Mouse (Mus musculus): Measurements from ENCODE around the gene Arfgap2.

Arfgap2 gene

DNA sequence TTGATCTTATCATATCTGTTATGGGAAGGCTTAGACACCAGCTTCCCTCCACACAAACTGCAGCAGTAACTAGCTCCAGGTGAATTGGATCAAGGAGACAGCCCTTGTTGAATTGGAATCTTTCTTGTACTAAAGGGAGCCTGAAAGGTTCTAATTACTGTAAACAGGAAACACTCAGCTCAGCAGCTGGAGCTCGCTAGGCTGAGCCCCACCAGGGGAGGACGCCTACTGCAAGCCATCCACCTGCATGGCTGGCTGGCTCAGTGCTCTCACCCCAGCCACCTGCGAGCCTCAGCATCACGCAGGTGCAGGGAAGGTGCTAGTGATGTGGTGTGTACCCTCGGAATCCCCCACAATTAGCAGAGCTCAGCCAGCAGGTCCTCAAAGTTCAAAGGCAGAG, 43.9 kb downstream of the Arfgap2 start:
- no peak for DNase-seq (ENCODE audit: low spot score in 2 of 2)

- DNase-seq (ENCODE audit: low spot score in 2 of 2), result no peak
Measured at GRCm38 (mm10) chr2:91309546-91309945, 44.8 kb downstream of the Arfgap2 start.

DNA sequence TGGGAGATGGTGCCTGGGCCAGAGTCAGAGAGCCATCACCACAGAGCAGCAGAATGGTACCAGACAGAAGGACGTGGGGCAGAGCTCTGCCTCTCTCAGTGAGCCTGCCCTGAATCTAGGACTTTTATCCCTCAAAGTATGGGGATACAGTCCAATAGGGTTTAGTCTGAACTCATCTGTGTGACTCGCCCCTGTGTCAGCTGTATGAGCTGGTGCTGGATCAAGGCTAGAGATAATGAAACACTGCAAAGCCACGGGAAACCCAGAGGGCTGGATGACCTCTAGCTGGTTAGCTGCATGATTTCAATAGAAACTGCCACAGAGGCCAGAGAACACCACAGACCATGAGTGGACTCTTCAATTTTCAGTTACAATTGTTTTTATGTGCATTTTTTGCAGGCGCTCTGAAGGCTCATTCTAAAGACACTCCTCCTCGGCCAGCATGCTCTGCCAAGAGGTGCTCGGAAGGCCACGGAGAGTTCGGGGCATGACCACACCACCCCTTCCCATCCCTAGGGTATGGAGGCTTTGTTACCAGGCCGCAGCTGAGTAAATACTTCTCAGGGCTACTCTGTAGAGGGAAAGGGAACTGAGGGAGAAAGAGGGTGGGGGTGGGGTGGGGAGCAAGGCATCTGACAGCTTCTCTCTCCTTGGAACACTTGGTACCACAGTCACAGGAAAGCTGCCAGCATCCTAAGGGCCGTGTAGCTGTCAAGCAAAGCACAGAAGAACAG, 48.0 kb downstream of the Arfgap2 start:
- no peak for DNase-seq (ENCODE audit: low spot score in 2 of 2)

DNA sequence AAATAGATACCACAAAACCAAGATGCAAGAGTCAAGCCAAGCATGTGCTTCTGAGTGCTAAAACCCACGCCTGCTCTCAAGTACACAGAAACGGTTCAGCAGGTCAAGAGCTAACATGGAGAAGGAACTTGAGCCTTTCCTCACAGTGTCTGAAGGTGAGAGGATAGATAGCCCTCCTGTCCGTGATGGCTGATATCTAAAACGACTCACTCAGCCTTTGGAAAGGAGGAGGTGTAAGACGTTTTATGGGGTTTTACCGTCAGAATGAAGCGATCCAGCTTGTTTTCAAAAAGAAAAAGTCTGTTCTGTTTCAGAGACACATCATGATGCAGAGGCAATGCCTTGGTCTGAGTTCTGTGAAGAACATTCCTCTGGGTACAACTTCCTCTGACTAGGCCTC, 49.4 kb downstream of the Arfgap2 start:
- no peak for DNase-seq (ENCODE audit: low spot score in 2 of 2)

DNA sequence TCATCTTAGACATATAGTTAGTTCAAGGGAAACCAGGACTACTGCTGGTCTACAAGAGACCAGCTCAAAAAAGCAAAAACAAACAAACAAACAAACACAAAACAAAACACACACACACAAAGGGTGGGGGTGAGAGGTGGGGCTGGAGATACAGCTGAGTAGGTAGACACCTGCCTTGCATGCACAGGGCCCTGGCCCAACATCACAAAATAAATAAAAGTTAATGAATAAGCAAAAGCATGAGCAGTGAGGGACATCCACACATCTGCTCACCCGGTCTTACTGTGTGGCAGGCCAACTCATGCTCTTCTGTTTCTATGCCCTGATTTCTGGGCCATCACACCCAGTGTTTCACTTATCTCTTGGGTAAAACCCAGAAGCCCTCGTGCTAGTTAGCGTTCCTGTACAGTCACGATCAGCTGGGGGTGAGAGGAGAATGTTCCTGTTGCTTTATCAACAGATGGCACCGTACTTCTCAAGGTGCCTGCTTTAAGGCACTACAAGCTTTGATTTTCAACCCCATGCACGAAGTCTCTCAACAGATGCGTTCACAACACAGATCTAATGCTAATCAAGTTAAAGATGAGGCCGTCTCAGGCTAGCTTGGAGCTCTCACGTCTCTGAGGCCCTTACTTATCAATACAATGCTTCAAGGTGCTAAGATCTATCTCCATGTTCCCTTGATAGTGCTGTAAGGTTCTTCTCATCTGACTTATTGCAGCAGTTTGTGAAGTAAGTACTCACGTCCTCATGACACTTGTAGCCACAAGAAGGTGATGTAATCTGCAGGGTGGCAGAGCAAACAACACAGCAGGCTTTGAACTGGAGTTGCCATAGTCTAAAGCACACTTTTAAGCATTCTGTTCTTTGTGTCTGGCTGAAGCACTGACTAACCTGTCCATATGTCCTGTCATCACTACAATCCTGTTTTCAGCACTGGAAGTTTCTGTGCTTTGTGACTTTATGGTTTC, 56.1 kb downstream of the Arfgap2 start:
- no peak for DNase-seq (ENCODE audit: low spot score in 2 of 2)

DNA sequence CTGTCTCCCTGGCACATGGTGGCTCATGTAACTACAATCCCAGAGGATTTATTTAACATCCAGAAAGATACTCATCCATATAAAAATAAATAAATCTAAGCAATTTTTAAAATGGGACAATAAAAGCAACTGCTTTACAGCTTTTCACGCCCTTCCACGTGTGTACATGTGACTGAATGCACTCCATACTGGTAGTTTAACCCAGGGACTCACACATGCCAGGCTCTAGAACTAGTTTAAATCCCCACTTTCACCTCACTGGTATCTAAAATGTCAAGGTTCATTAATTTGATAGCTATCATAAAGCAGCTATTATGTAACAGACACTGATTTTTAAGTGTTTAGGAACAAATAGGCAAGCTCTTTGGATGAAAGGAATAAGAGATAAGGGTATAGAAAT, 57.1 kb downstream of the Arfgap2 start:
- DNase-seq (ENCODE audit: low spot score in 2 of 2), result no peak

- no peak for DNase-seq (ENCODE audit: low spot score in 2 of 2)
Measured at GRCm38 (mm10) chr2:91322490-91322889, 57.7 kb downstream of the Arfgap2 start.

- DNase-seq (ENCODE audit: low spot score in 2 of 2), result no peak
Measured at GRCm38 (mm10) chr2:91324346-91324745, 59.6 kb downstream of the Arfgap2 start.

DNA sequence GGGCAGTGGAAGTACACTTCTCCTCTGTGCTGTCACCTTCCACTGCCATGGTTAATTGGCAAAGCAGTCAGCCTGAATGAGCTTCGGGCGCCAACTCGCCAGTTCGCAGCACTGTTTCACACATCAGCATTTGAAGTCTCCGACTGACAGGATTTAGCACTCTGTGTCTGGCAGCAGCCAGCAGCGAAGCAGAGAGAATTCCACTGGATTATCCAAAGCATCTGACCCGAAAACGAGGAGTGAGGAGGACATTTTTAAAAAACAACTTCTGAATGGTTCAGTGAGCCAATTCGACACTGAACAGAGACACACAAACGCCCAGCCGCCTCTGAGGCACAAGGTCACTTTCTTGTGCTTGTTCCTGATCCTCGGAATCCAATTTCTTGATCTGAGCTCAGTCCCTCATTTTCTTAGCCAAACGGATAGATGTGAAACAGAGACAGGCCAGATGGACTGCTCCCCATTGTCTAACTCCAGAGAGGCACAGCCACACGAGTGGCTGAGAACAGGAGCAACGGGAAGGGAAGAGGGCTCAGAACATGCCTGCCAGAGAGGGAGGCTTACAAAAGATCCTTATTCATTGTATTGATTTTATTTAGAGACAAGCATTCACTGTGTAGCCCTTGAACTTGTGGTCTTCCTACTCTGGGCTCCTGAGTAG, 60.1 kb downstream of the Arfgap2 start:
- peak; percentile 29 to 43 for DNase-seq (ENCODE audit: low spot score in 2 of 2)
